Mouse (Mus musculus) heart, postnatal 0 days (tissue): ENCODE results near the gene Olfr552.

Experiments
- CTCF ChIP-seq: IDR thresholded peaks from 2 replicates; pipeline ENCODE4 v1.5.1; 2016; ENCODE audit warnings: antibody characterized with exemption, control low read depth, low read depth
- EP300 ChIP-seq: IDR thresholded peaks from 2 replicates; pipeline ENCODE4 v1.6.1; 2016; ENCODE audit warnings: antibody characterized with exemption, low read depth

GRCm38 (mm10) chr7:102571142-102571541 lies 26.4 kb upstream of the Olfr552 start, which contains the start of gene Olfr550:
- TF ChIP-seq EP300 (no peak), CTCF (no peak)
